Mouse (Mus musculus): ENCODE measurements at regions not wholly inside any gene's neighbourhood (a gene's known extent, or its start where the extent isn't known, plus 50 kb on each side); places are given as distances from the start of the nearest gene placed in this dataset.

DNA sequence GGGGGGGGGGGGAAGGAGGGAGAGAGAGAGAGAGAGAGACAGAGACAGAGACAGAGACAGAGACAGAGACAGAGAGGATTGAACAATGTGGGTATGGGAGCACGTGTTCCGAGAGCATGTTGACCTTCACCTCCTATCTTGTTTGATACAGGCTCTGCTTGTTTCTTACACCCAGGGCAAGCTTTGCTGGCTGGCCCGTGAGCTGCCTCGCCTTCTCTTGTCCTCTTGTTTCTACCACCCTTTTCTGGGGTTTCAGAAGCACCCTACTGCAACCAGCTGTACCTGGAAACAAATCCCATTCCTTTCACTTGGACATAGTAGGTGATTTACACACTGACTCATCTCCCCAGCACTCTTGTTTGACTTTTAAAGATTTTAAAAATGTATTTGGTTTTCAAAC, 516.0 kb upstream of the Mki67 start:
- no peak for DNase-seq (ENCODE audit: low spot score)
- 87% methylated on average over 4 of the region's 4 CpGs for WGBS
- no peak overlapping the region for H3K4me2 ChIP-seq (ENCODE audit: low read depth, low read length)
- H3K36me3 ChIP-seq (replicated peaks; ENCODE audit: control insufficient read depth, insufficient read depth, low read depth, low read length): no peaks in the 10 kb centered on the region
- H3K4me1 ChIP-seq (ENCODE audit: control insufficient read depth, insufficient read depth, low read length): peaks cover 3% of the 10 kb centered on the region; the same call in 1 of the 2 replicates
- H3K9ac ChIP-seq (replicated peaks; ENCODE audit: low read length): no peak overlapping the region
- H3K27me3 ChIP-seq (ENCODE audit: control insufficient read depth, insufficient read depth, low read length): no peaks in the 10 kb centered on the region
- H3K9me3 ChIP-seq (replicated peaks; ENCODE audit: control insufficient read depth, low read length): no peaks in the 10 kb centered on the region
- H3K4me3 ChIP-seq (ENCODE audit: low read depth, low read length): no peak overlapping the region
- no peak for ATAC-seq (replicated peaks; ENCODE audit: insufficient number of reproducible peaks, low FRiP score, low TSS enrichment, low read depth)
- H3K27ac ChIP-seq (replicated peaks; ENCODE audit: low read depth, low read length): no peak overlapping the region

DNA sequence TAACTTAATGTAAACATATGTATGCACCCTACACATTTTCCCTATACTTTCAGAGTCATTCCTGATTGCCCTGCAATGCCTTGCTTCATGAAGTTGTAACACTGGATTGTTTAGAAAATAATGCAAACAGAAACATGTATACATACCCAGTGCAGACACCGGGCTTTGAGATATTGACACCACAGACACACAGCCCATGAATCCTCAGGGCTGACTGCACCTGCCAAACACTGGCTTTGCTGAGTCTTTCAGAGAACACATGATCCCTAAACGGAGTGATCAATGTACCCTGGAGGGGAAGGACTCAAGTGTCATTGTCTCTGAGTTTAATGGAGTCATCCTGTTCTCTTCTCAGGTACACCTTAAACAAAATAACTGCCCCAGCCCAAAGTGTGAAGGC, 519.4 kb upstream of the Mki67 start:
- Histone ChIP-seq H3K4me3 (ENCODE audit: low read depth, low read length) (no peak overlapping the region), H3K36me3 (replicated peaks; ENCODE audit: control insufficient read depth, insufficient read depth, low read depth, low read length) (no peaks in the 10 kb centered on the region), H3K9ac (replicated peaks; ENCODE audit: low read length) (no peak overlapping the region), H3K4me1 (ENCODE audit: control insufficient read depth, insufficient read depth, low read length) (peaks cover 3% of the 10 kb centered on the region; the same call in 1 of the 2 replicates), H3K27me3 (ENCODE audit: control insufficient read depth, insufficient read depth, low read length) (no peaks in the 10 kb centered on the region), H3K27ac (replicated peaks; ENCODE audit: low read depth, low read length) (no peak overlapping the region), H3K9me3 (replicated peaks; ENCODE audit: control insufficient read depth, low read length) (no peaks in the 10 kb centered on the region), H3K4me2 (ENCODE audit: low read depth, low read length) (no peak overlapping the region)
- 51% methylated on average over 2 of the region's 2 CpGs for WGBS
- ATAC-seq (replicated peaks; ENCODE audit: insufficient number of reproducible peaks, low FRiP score, low TSS enrichment, low read depth): no peak
- DNase-seq (ENCODE audit: low spot score): no peak

DNA sequence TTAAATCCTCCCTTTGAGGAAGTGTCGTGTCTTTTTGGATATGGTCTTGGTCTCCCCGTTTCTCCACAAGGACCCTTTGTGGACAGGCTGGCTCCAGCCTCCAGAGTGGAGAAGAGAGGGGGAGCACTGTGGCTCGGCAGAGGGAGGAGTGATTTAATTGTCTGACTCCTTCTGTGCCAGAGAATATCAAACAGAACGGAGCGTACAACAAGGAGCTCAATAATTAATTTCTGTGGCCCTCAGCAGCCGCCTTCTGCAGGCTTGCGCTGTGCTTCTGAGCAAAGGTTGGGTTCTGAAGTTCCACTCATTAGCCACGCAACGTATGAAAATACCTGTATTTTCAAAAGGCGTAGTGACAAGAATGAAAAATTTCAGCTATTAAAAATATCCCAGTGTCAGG, 520.2 kb upstream of the Mki67 start:
- no peaks in the 10 kb centered on the region for H3K27me3 ChIP-seq (ENCODE audit: control insufficient read depth, insufficient read depth, low read length)
- WGBS: 68% methylated on average over 10 of the region's 10 CpGs
- no peaks in the 10 kb centered on the region for H3K9me3 ChIP-seq (replicated peaks; ENCODE audit: control insufficient read depth, low read length)
- peaks cover 3% of the 10 kb centered on the region; the same call in 1 of the 2 replicates for H3K4me1 ChIP-seq (ENCODE audit: control insufficient read depth, insufficient read depth, low read length)
- H3K27ac ChIP-seq (replicated peaks; ENCODE audit: low read depth, low read length): no peak overlapping the region
- DNase-seq (ENCODE audit: low spot score): no peak
- H3K36me3 ChIP-seq (replicated peaks; ENCODE audit: control insufficient read depth, insufficient read depth, low read depth, low read length): no peaks in the 10 kb centered on the region
- H3K9ac ChIP-seq (replicated peaks; ENCODE audit: low read length): no peak overlapping the region
- ATAC-seq (replicated peaks; ENCODE audit: insufficient number of reproducible peaks, low FRiP score, low TSS enrichment, low read depth): no peak
- no peak overlapping the region for H3K4me3 ChIP-seq (ENCODE audit: low read depth, low read length)
- no peak overlapping the region for H3K4me2 ChIP-seq (ENCODE audit: low read depth, low read length)

DNA sequence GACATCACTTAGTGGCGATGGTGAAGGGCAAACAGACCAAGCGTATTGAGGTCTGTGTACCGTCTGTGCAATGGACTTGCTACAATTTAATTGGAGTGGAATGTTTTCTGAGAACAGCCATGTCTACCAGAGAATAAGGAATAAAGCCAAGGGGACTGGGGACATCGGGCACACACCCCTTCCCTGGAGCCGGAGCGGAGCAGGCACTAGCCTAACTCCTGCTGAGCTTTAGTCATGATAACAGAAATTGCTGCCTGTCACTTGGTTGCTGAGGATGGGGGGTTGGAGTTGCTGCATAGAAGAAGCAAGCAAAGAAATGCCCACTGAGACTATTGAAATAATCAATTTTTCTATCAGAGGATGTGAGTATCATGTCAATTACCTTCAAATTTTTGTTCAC, 549.5 kb upstream of the Mki67 start:
- H3K9me3 ChIP-seq (replicated peaks; ENCODE audit: control insufficient read depth, low read length): no peaks in the 10 kb centered on the region
- peaks cover 2% of the 10 kb centered on the region; the same call in 1 of the 2 replicates for H3K4me1 ChIP-seq (ENCODE audit: control insufficient read depth, insufficient read depth, low read length)
- ATAC-seq (replicated peaks; ENCODE audit: insufficient number of reproducible peaks, low FRiP score, low TSS enrichment, low read depth): no peak
- no peak for DNase-seq (ENCODE audit: low spot score)
- H3K36me3 ChIP-seq (replicated peaks; ENCODE audit: control insufficient read depth, insufficient read depth, low read depth, low read length): no peaks in the 10 kb centered on the region
- H3K9ac ChIP-seq (replicated peaks; ENCODE audit: low read length): no peak overlapping the region
- 43% methylated on average over 6 of the region's 6 CpGs for WGBS
- H3K4me3 ChIP-seq (ENCODE audit: low read depth, low read length): no peak overlapping the region
- no peaks in the 10 kb centered on the region for H3K27me3 ChIP-seq (ENCODE audit: control insufficient read depth, insufficient read depth, low read length)
- H3K4me2 ChIP-seq (ENCODE audit: low read depth, low read length): no peak overlapping the region
- no peak overlapping the region for H3K27ac ChIP-seq (replicated peaks; ENCODE audit: low read depth, low read length)

- H3K36me3 ChIP-seq (replicated peaks; ENCODE audit: control insufficient read depth, insufficient read depth, low read depth, low read length): no peaks in the 10 kb centered on the region
- WGBS: 78% methylated on average over 7 of the region's 7 CpGs
- H3K4me2 ChIP-seq (ENCODE audit: low read depth, low read length): no peak overlapping the region
- no peak overlapping the region for H3K27ac ChIP-seq (replicated peaks; ENCODE audit: low read depth, low read length)
- H3K27me3 ChIP-seq (ENCODE audit: control insufficient read depth, insufficient read depth, low read length): no peaks in the 10 kb centered on the region
- H3K9ac ChIP-seq (replicated peaks; ENCODE audit: low read length): no peak overlapping the region
- no peaks in the 10 kb centered on the region for H3K9me3 ChIP-seq (replicated peaks; ENCODE audit: control insufficient read depth, low read length)
- DNase-seq (ENCODE audit: low spot score): no peak
- no peak overlapping the region for H3K4me3 ChIP-seq (ENCODE audit: low read depth, low read length)
- ATAC-seq (replicated peaks; ENCODE audit: insufficient number of reproducible peaks, low FRiP score, low TSS enrichment, low read depth): no peak
- H3K4me1 ChIP-seq (ENCODE audit: control insufficient read depth, insufficient read depth, low read length): peaks cover 2% of the 10 kb centered on the region; the same call in 1 of the 2 replicates
Measured at GRCm38 (mm10) chr7:136267716-136268489, 551.7 kb upstream of the Mki67 start.

GRCm38 (mm10) chr7:136275651-136276050, 559.5 kb upstream of the Mki67 start:
- Histone ChIP-seq H3K9me3 (replicated peaks; ENCODE audit: control insufficient read depth, low read length) (no peaks in the 10 kb centered on the region), H3K36me3 (replicated peaks; ENCODE audit: control insufficient read depth, insufficient read depth, low read depth, low read length) (no peaks in the 10 kb centered on the region), H3K27ac (replicated peaks; ENCODE audit: low read depth, low read length) (no peak overlapping the region), H3K4me1 (ENCODE audit: control insufficient read depth, insufficient read depth, low read length) (no peaks in the 10 kb centered on the region), H3K27me3 (ENCODE audit: control insufficient read depth, insufficient read depth, low read length) (no peaks in the 10 kb centered on the region), H3K9ac (replicated peaks; ENCODE audit: low read length) (no peak overlapping the region), H3K4me2 (ENCODE audit: low read depth, low read length) (no peak overlapping the region), H3K4me3 (ENCODE audit: low read depth, low read length) (no peak overlapping the region)
- ATAC-seq (replicated peaks; ENCODE audit: insufficient number of reproducible peaks, low FRiP score, low TSS enrichment, low read depth): no peak
- 56% methylated on average over 10 of the region's 10 CpGs for WGBS
- DNase-seq (ENCODE audit: low spot score): peak; percentile 42

- WGBS: 85% methylated on average over 6 of the region's 6 CpGs
Measured at GRCm38 (mm10) chr7:136283770-136284169, 567.6 kb upstream of the Mki67 start.

GRCm38 (mm10) chr7:136285606-136286005, 569.4 kb upstream of the Mki67 start:
- Histone ChIP-seq H3K4me1 (ENCODE audit: control insufficient read depth, insufficient read depth, low read length) (no peaks in the 10 kb centered on the region), H3K9ac (replicated peaks; ENCODE audit: low read length) (no peak overlapping the region), H3K4me2 (ENCODE audit: low read depth, low read length) (no peak overlapping the region), H3K27me3 (ENCODE audit: control insufficient read depth, insufficient read depth, low read length) (no peaks in the 10 kb centered on the region), H3K4me3 (ENCODE audit: low read depth, low read length) (no peak overlapping the region), H3K27ac (replicated peaks; ENCODE audit: low read depth, low read length) (no peak overlapping the region), H3K9me3 (replicated peaks; ENCODE audit: control insufficient read depth, low read length) (no peaks in the 10 kb centered on the region), H3K36me3 (replicated peaks; ENCODE audit: control insufficient read depth, insufficient read depth, low read depth, low read length) (no peaks in the 10 kb centered on the region)
- WGBS: 100% methylated on average over 1 of the region's 1 CpGs
- ATAC-seq (replicated peaks; ENCODE audit: insufficient number of reproducible peaks, low FRiP score, low TSS enrichment, low read depth) (no peak), DNase-seq (ENCODE audit: low spot score) (no peak)

More at GRCm38 (mm10) chr7:136283770-136284169, 567.6 kb upstream of the Mki67 start:
- Histone ChIP-seq H3K4me3 (ENCODE audit: low read depth, low read length) (no peak overlapping the region), H3K36me3 (replicated peaks; ENCODE audit: control insufficient read depth, insufficient read depth, low read depth, low read length) (no peaks in the 10 kb centered on the region), H3K27me3 (ENCODE audit: control insufficient read depth, insufficient read depth, low read length) (no peaks in the 10 kb centered on the region), H3K9ac (replicated peaks; ENCODE audit: low read length) (no peak overlapping the region), H3K4me1 (ENCODE audit: control insufficient read depth, insufficient read depth, low read length) (no peaks in the 10 kb centered on the region), H3K4me2 (ENCODE audit: low read depth, low read length) (no peak overlapping the region), H3K9me3 (replicated peaks; ENCODE audit: control insufficient read depth, low read length) (no peaks in the 10 kb centered on the region), H3K27ac (replicated peaks; ENCODE audit: low read depth, low read length) (no peak overlapping the region)
- DNase-seq (ENCODE audit: low spot score) (no peak), ATAC-seq (replicated peaks; ENCODE audit: insufficient number of reproducible peaks, low FRiP score, low TSS enrichment, low read depth) (no peak)

Measured in embryonic facial prominence, embryonic 11.5 days (tissue).